Mouse (Mus musculus): ENCODE data around the gene Git2.
A peak's percentile ranks its signal among the peaks of the same experiment; 100 is the strongest.

The Git2 gene

DNA sequence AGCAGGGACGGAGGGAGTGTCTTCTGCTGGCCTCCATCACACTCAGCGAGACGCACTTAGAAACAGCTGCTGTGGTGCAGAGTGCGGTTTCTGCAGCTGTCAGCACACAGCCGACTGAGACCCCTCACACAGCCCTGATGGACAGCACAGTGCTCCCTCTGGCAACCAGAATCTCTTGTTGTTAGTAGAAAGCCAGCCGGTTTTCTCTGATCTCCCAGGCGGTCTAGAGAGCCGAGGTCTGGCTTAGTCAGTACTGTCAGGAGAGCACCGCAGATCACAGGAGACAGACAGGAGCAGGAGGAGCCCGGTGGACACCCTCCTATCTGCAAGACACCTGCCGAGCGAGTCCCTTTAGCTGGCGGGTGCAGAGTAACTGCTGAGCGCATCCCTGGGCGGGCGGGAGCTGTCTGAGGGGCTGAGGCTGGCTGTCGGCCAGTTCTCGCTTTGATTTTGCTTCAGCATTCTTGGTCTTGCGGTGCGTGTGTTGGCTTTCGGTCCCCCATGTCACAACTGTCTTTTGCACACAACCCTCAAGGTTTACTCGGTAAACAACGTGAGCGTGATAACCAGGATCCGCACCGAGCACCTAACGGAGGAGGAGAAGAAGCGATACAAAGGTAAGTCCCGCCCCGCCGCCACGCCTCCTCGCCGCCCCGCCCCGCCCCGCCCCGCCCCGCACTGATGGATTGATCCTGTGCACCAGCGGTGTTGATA is 21.1 kb upstream of the Git2 start:
- peak; percentile 33 to 40 for DNase-seq (ENCODE audit: low spot score in 2 of 2)

DNA sequence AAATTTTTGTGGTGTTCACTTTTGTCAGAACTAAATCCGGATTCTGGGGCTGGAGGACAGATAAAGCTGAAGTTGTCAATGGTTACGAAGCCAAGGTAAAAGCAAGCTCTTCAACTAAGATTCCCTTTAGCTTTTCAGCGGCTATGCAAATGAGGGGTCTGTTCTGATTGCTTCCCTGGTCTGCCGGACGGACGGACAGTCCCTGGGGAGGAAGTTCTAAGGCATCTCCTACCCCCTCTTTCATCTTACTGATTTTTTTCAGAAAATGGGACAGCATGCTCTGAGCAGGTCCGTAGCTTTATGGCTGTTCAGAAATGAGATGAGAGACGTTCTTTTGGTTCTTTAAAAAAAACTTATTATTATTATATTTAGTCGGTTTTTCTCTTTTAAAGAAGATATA is 20.3 kb upstream of the Git2 start:
- no peak for DNase-seq (ENCODE audit: low spot score in 2 of 2)

DNA sequence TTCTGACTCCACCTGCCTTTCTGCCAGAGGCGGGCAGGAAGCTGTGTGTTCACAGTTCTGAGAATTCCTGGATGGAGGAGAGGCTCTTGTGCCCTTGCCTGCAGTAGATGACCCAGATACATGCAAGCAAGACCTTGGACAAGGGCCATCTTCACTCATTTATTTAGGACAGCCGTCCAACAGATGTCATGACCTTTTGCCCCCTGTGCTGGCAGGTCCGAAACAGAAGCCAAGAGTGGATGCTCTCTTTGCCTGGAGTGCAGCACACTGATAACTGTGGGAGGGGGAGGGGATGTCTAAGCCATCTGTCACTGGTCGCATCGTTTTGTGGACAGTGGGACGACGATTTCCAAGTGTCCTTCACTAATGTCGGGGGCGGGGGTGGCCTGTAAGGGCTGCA is 19.9 kb upstream of the Git2 start:
- DNase-seq (ENCODE audit: low spot score in 2 of 2) = peak in 1 of 2 experiments; percentile 38

DNA sequence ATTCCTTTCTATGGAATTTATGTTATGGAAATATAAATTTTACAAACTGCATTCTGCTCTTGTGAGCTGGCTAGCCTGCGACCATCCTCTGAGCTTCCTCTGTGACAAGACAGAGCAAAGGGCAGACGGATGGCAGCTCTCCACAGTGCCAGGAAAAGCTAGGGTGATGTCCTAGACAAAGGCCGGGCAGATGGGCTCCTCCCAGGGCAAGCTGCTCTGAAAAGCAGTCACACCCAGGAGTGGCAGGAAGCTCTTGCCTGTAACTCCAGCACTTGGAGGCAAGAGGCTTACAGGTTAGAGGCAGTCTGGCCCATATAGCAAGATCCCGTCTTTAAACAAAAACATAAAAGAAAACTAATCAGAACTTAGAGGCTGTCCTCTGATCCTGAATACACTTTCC is 19.3 kb upstream of the Git2 start:
- no peak for DNase-seq (ENCODE audit: low spot score in 2 of 2)

DNA sequence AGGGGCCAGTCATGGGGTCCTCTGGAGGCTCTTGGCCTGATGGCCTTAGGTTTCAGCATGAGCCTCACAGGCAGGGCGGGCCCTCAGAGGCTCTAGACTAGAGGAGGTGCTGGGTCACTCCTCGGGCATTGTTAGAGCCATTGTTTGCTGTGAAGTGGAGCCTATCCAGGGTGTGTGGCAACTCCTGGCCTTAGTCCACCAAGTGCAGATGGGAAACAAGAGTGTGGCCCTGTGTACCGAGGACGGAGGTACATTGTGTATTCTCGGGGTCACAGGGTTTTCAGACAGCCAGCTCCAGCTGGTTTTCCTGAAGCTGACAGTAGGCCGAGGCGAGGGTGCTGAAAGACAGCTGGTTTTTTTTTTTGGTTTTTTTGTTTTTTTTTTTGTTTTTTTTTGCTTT is 18.0 kb upstream of the Git2 start:
- no peak for DNase-seq (ENCODE audit: low spot score in 2 of 2)

DNA sequence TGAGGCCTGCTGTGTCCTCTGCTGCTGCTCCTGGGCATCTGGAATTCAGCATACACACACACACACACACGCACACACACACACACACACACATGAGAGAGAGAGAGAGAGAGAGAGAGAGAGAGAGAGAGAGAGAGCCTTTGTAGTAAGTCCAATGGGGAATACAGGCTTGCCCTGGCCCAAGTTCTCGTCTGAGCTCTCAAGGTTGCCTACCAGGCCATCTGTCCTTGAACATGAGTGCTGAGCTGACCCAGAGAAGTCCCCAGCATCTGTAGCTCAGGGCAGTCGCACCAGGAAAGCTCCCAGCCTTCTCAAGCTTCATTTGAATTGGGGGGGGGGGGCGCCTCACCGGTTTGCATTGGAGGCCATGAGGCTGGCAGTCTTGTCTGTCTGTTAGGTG is 9.9 kb upstream of the Git2 start:
- DNase-seq (ENCODE audit: low spot score in 2 of 2) = no peak

DNA sequence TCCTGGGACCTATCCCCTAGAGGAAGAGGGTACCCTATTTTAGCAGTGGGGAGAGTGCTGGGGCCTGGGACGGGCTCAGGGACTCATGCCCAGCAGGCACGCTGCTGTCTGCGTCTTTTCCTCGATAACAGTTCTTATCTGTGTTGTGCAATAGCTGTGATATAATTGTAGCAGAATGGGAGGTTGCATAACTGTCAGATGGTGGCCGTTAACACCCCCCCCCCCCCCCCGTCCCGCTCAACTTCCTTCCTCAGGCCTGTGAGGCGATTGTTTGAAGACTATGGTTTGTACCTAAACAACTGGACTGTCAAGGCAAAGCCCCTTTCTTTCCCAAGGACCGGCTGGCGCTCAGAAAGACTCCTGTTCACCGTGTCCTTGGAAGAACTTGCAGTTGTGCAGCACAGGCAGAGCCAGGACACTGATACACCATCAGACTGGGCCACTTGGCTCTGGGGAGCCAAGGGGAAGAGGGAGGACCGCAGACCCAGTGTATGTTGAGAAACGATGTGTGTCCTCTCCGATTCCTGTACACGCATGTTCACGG is 9.4 kb upstream of the Git2 start:
- DNase-seq (ENCODE audit: low spot score in 2 of 2) = no peak

DNA sequence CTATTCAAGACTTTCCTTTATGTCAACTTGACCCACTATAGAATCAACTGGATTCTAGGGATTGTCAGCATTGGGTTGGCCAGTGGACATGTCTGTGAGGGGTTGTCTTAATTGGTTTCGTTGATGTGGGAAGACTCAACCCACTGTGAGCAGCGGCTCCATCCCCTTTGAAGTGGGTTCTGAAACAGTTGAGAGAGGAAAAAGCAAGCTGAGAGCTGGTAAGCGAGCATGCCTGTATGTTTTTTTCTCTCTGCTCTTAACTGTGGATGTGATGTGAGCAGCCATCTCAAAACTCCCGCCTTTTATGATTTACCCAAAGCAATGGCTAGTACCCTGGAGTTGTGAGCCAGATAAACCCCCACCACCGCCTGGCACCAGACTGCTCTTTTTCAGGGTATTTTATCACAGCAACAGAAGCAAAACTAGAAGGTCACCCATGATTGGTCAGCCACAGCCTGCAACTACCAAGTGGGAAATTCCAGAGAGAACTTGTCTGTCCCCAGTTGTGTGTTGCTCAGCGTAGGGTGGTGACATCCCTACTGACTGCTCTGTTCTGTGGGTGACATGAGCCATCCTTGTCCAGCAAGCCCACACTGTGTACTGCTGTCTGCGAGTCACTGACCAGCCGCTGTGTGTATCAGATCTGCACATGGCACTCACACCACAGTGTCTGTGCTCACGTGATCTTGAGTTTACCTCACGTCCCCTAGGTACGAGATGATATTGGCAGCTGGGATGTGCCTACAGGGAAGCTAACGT is 8.3 kb upstream of the Git2 start:
- DNase-seq (ENCODE audit: low spot score in 2 of 2) = no peak

DNA sequence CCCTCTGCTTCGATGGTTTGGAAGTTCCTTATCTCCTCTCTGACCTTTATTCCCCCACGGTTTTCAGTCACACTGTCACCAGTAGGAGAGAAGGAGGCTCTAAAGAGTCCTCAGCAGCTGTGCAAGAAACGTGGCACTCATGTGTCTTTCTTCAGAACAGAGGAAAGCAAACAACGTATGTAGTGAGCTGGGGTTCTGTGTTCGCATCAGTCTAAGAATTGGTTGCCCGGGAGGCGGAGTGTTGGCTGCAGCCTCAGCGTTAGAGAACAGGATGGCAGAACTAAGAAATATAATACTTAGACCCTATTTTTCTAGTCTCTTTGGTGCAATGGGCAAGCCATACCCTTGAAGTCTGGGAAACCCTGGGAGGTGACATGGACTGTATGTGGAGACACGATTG is 7.7 kb upstream of the Git2 start:
- DNase-seq (ENCODE audit: low spot score in 2 of 2) = no peak

DNA sequence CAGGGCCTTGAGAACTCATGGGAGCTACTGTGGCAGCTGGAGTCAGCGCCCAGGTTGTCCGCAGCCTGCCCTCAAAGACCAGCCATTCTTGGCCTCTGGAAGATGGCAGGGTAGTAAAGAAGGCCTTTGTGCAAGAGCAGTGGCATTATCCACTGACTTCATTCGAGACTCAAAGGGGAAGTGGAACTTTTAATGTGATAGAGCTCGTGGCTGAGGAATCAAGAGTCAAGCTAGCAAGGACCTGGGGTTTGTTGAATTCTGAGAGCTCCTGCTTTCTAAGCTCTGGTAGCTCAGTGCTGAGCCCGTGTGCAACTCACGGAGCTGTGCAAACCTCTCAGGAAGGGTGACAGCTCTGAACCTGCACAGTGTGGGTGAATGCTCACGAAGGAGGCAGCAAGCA is 5.6 kb upstream of the Git2 start:
- DNase-seq (ENCODE audit: low spot score in 2 of 2) = no peak

DNA sequence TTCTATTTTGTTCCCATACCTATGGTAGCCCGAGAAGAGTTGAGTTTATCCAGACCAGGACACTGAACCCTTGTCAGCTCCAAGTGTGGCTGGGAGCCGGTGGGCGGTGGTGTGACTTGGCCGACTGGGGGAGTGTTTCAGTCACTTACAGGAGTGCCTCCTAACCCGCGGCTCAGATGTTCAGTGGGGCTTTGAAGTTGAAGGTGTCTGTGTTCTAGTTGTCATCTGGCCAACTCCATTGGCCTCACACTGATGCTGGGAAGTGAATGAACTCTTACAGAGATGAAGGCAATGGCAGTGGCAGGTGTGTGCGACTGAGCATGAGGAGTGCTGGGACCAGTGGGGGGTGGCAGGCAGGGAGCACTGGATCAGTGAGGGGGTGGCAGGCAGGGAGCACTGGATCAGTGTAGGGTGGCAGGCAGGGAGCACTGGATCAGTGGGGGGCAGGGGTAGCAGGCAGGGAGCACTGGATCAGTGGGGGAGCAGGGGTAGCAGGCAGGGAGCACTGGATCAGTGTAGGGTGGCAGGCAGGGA is 4.7 kb upstream of the Git2 start:
- DNase-seq (ENCODE audit: low spot score in 2 of 2) = no peak

DNA sequence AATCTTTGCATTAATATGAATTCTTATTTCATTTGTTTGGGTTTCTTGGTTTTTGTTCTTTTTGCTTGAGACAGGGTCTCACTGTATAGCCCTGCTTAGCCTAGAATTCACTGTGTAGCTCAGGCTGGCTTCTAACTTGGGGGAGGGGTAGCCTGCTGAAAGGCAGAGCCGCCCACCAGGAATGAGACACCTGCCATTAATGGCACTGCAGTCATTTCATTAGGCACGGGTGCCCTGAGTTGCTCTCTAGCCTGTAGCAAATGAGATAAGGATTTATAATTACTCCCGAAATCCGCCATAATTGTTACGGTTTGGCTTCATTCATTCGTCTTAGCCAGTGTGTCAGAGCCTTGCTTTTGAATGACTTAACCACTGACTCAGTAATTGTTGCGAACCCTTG is 857 bp upstream of the Git2 start:
- DNase-seq (ENCODE audit: low spot score in 2 of 2) = no peak

DNA sequence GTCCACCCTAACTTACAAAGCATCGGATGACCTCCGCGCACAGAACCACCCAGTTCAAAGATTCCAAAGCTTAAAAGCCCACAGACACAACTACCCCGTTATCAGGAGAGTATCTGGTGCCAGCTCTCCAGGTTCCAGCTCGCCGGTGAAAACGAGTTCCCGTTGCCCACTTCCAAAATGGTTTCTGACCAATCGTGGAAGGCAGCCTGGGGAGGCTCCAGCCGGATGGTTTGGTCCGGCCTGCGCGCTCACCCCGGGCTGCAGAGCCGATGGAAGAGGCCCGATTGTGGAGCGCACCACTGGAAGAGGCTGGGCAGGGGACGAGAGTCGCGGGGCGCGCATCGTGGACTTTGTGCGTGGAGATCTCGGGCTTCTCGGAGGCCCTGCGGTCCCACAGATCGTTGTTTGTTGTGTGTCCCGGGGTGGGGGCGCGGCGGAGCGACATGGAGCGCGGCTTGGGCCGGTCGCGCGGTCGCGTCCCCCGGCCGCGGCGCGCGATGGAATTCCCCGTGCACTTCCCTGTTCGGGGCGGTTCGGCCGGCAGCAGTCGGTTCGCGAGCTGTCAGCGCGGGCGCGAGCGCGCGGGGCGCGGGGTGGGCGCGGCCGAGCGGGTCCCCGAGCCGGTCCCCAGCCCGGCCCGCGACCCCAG is 790 bp downstream of the Git2 start, which contains the start of gene Ankrd13a:
Ankrd13a (plus strand) TSS at position 275 of the 649 bp plus-strand sequence.
- peak; percentile 71 to 88 for DNase-seq (ENCODE audit: low spot score in 2 of 2)

DNA sequence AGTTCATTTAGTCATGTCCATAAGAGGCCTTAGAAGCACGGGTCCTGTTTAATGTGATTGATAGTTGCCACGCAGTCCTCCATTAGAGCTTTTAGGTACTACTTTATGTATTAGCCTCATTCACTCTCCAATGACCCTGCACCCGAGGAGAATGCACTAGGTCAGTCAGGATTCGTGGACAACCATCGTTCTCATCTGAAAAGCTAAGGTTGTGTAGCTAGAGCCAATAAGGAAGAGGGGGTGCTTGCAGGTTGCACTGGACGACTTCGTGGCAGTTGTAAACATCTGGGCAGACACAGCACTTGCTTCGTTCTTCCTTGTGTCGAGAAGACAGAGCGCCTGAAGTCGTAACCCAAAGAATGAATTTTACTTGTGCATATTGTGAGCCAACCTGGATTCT is 1.5 kb downstream of the Git2 start:
- DNase-seq (ENCODE audit: low spot score in 2 of 2) = no peak

DNA sequence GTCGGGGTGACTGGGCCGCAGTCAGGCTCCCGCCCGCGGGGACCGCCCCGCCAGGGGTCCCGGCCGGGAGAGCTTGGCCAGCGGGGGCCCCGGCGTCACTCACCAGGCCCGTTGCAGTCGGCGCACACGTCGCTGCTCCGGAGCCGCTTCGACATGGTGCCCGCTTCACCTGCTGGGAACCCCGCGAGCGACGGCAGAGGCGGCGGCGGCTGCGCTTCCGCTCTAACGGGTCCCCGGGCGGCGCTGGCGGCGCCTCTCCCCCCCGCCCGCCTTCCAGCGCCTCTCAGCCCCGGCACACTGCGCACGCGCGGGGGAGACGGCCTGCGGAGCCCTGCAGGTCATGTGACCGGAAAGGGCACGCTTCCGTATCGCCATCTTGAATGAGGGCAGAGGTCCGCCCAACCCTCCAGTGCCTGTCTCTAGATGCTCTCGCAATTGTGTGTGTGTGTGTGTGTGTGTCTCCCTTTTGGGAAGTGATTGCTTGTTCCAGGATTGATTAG is 2.1 kb downstream of the Git2 start:
- DNase-seq (ENCODE audit: low spot score in 2 of 2) = peak; percentile 96 to 97

DNA sequence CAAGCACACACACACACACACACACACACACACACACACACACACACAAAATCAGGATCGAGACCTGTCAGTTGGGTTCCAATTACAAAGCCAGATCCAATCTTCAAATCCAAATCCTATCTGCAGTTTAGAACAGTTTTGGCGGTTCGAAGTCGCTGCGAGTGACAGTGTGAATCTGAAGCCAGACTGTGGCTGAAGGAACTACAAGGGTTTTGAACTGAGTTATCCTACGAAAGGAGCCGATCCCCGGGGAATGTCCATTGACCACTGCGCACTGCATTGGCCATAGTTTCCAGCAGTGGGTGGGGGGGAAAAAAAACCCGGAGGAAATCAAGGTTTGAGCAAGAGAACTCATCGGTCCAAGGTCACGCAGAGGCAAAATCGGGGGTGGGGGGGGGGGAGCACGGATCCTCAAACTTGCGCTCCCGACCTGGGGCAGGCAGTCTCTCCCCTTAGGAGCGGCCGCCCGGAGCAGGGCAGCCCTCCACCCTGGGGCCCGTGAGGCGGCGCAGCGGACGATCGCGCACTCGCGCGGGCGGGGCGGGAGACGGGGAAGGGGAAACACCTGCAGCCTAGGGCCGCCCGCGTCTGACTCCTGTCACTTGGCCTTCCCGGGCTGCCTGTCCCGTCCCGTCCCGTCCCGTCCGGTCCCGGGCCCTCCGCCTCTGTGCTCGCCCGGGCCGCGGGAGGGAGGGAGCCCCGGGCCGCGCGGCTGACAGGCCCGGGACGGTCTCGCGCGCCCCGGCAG is 2.7 kb downstream of the Git2 start:
- DNase-seq (ENCODE audit: low spot score in 2 of 2) = peak in 1 of 2 experiments; percentile 47

DNA sequence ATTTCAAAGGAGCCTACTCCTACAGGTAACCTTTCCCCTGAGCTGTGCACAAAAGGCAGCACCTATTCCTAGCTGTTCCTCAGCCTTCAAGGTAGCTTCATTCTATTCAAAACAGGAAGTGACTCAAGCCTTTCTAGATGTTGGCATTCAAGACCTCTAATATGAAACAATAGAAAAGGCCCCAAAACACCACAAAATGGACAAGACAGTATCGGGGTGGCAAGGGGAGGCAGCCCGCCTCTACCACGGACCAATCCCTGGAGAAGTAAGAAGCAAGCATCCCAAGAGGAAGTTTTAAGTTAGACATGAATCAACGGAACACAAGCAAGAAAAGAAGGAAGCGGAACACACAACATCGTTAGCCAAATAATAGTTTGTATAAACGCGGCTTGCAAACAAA is 3.5 kb downstream of the Git2 start:
- no peak for DNase-seq (ENCODE audit: low spot score in 2 of 2)

DNA sequence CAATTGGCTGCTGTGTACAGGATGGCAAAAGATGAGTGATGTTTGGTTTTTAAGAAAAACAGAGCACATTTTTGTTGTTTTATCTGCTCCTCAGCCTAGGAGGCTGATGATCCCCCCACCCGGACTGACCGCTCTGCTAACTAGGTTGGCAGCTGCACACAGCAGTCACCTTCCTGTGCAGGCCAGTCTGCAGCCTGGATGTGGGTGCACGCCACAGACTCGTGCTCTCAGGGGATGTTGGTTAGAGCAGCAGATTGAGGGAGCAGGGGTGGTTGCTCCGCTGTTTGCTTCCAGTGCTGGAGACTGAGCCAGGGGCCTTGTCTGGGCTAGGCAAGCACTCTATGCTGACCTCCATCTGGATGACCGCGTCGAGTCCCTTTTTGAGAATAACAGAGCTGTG is 5.5 kb downstream of the Git2 start:
- DNase-seq (ENCODE audit: low spot score in 2 of 2) = no peak

DNA sequence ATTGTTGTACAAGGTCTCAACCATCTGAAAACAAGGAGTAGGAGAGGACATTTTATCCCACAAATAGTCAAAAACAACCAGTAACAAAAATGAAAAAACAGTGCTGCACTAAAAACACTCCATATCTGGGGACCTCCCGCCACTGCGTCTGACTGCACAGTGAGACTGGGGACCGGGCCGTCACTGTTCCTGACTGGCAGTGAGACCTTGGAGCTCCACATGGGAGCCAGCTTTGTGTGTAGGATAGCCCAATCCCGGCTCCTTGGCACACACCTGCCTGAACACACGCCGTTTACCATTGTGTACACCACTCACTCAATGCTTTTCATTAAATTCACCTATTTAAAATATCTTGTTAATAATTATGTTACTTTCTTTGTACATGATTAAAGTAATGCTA is 8.1 kb downstream of the Git2 start:
- no peak for DNase-seq (ENCODE audit: low spot score in 2 of 2)

DNA sequence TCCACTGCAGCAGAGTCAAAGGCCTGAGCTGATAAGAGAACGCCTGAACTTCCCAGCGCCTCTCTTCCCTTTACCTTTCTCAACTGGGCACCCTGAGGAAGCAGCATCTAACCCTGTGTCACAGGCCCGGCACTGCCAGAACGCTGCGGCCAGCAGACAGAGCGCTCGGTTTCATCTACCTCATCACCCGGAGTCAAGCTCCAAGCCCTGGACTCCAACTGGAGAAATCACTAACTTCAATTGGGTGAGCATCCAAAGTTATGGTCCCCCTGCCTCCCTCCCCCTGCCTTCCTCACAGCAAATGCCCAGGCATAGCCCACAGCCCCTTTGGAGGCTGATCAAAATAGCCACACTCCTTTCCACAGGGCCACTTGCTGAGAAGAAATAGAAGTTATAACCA is 8.6 kb downstream of the Git2 start:
- no peak for DNase-seq (ENCODE audit: low spot score in 2 of 2)

Measured in cerebellum, postnatal 4 days (tissue).